Mouse (Mus musculus) small intestine, adult 2 months (tissue): ENCODE measurements around the gene Parg.

Source experiments
- CTCF ChIP-seq: fragments of 200-500 bp; IDR thresholded peaks from 2 replicates; pipeline ENCODE4 v1.5.1; 2012; ENCODE audit warnings: low read depth, mild to moderate bottlenecking, control low read depth, inconsistent platforms, low read length, moderate library complexity, mixed read lengths; ENCODE audit not compliant: insufficient replicate concordance, insufficient read length; ENCODE audit errors: extremely low read depth
- POLR2A ChIP-seq: fragments of 200-500 bp; IDR thresholded peaks from 2 replicates; pipeline ENCODE4 v1.6.1; 2012; ENCODE audit warnings: low read depth, mild to moderate bottlenecking, control low read depth, inconsistent platforms, low read length, moderate library complexity

DNA sequence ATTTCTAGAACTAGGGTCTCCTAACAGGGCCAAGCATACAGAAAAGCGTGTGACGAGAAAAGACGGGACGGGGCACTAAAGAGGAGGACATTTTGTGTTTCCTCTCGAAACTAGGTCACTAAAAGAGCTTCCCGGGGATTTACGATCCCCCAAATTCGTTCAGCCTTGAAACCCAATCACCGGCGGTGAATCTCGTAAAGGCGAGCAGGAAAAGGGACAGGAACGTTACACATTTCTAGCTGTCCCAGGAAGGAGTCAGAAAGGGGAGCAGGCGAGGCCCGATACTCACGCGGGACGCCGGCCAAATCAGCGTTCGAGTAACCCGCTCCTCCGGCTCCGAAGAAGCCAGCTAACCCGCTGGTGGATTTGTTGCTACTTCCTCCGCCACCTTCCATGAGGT lies 395 bp upstream of the Parg start:
- no peak for TF ChIP-seq POLR2A
- no peak for TF ChIP-seq CTCF
